Mouse (Mus musculus): ENCODE measurements around the gene Hdgfl1.

Gene Hdgfl1

GRCm38 (mm10) chr13:26769955-26770354 lies at the start of gene Hdgfl1:
Gene Hdgfl1, minus strand, starts transcription at chr13:26770165.
- DNase-seq (ENCODE audit: low spot score) = no peak

GRCm38 (mm10) chr13:26795460-26795859 lies 25.5 kb upstream of the Hdgfl1 start:
- DNase-seq (ENCODE audit: low spot score) = no peak

- no peak for DNase-seq (ENCODE audit: low spot score)
Observed at GRCm38 (mm10) chr13:26769424-26769823, 541 bp downstream of the Hdgfl1 start.

GRCm38 (mm10) chr13:26761966-26762803 lies 7.8 kb downstream of the Hdgfl1 start:
- DNase-seq (ENCODE audit: low spot score) = no peak

GRCm38 (mm10) chr13:26752863-26753262 lies 17.1 kb downstream of the Hdgfl1 start:
- no peak for DNase-seq (ENCODE audit: low spot score)

GRCm38 (mm10) chr13:26752414-26752813 lies 17.6 kb downstream of the Hdgfl1 start:
- DNase-seq (ENCODE audit: low spot score) = no peak

- no peak for DNase-seq (ENCODE audit: low spot score)
Observed at GRCm38 (mm10) chr13:26745760-26746457, 24.1 kb downstream of the Hdgfl1 start.

- no peak for DNase-seq (ENCODE audit: low spot score)
Observed at GRCm38 (mm10) chr13:26745059-26745759, 24.8 kb downstream of the Hdgfl1 start.

GRCm38 (mm10) chr13:26744068-26744467 lies 25.9 kb downstream of the Hdgfl1 start:
- DNase-seq (ENCODE audit: low spot score) = no peak

GRCm38 (mm10) chr13:26734981-26735380 lies 35.0 kb downstream of the Hdgfl1 start:
- no peak for DNase-seq (ENCODE audit: low spot score)

GRCm38 (mm10) chr13:26724250-26724649 lies 45.7 kb downstream of the Hdgfl1 start:
- no peak for DNase-seq (ENCODE audit: low spot score)

GRCm38 (mm10) chr13:26721333-26721732 lies 48.6 kb downstream of the Hdgfl1 start:
- no peak for DNase-seq (ENCODE audit: low spot score)

GRCm38 (mm10) chr13:26720917-26721316 lies 49.0 kb downstream of the Hdgfl1 start:
- no peak for DNase-seq (ENCODE audit: low spot score)

- no peak for DNase-seq (ENCODE audit: low spot score)
Observed at GRCm38 (mm10) chr13:26719146-26719715, 50.7 kb downstream of the Hdgfl1 start.
